Mouse (Mus musculus) C2C12 (cell line): ENCODE data around the gene Gpr157.

Experiments used
- CTCF ChIP-seq: IDR thresholded peaks from one replicate; pipeline ENCODE4 v1.5.1; 2011; ENCODE audit not compliant: control insufficient read depth, insufficient read depth, insufficient read length
- MYOD1 ChIP-seq: IDR thresholded peaks from one replicate; pipeline ENCODE4 v1.6.1; 2011; ENCODE audit warnings: low read depth; ENCODE audit not compliant: control insufficient read depth, insufficient read length

DNA sequence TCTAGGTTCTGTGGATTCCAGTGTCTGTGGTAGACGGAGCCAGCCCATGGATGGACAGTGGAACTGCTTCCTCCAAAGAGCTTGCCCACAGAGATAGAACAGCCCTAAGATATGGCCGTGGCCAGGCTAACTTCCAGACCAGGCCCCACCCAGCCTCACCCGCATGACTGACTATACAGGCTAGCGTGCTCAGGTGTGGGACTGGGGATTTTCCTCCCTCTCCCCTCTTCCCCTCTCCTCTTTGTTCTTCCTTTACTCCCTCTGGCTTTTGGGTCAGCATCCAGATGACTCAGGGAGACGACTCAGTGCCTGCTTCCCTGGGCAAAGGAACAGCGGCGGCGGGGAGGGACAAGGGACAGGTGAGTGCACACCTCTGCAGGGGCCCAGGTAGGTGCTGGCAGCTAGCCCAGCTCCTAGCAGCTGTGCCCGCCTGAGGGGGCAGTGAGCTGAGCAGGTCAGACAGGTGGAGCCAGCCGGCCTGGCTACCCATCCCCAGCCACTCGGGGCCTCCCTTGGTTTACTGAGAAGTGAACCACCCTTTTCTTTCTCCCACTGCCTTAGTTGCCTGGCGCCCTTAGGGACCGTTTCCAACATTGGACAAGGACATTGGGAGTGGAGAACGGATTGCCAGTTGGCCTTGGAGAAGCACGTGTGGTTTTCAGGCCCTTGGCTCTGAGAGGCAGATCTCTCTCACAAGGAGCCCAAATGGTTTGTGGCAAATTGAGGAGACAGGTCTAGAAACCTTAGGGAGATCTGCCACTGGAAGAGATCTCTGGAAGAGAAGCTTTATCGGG, 25.5 kb upstream of the Gpr157 start:
- no peak for TF ChIP-seq CTCF
- no peak for TF ChIP-seq MYOD1
